9 mouse cellular contexts compared by ENCODE assay signal in genomic region chr5:124049249-124050045, GRCm38 (mm10). TPM values are rescaled to one million over a fixed set of nuclear protein-coding genes. Genes with fewer than 3 reads are reported as not detected.
DNase-seq lines count a peak whose midpoint lies in the region; ATAC-seq and TF ChIP-seq lines count a peak whose summit lies in the region.
"Had no signal": no experiment of that assay in that cellular context is flagged by ENCODE, and none has a peak within 500 bp of the region (broad histone marks: within the 10 kb centered on the region; RNA-seq: fewer than 3 reads in every experiment).

No protein-coding gene starts in this region.

- ATAC-seq in embryonic facial prominence, embryonic 13.5 days (ENCODE audit: insufficient number of reproducible peaks, insufficient read depth, low FRiP score, low TSS enrichment, low read depth), result no peak
- ATAC-seq in intestine, embryonic 16.5 days, result no peak
- no peak for ATAC-seq in neural tube, embryonic 13.5 days (ENCODE audit: low read depth)
- no peak for ATAC-seq in granulocyte monocyte progenitor cell, adult 5-6 weeks (replicated peaks; ENCODE audit: poor library complexity, severe bottlenecking)

- H3K4me3 ChIP-seq in layer of hippocampus, adult 2 months, result no peak overlapping the region
- H3K4me3 ChIP-seq in embryonic facial prominence, embryonic 13.5 days, result no peak overlapping the region
- H3K4me3 ChIP-seq in intestine, embryonic 16.5 days (ENCODE audit: low read length), result no peak overlapping the region
- H3K4me3 ChIP-seq in neural tube, embryonic 13.5 days, result no peak overlapping the region
- H3K4me3 ChIP-seq: myocyte had no signal

- WGBS in embryonic facial prominence, embryonic 13.5 days, result 38% methylated on average over 15 of the region's 15 CpGs
- WGBS in intestine, embryonic 16.5 days, result 66% methylated on average over 15 of the region's 15 CpGs
- WGBS in neural tube, embryonic 13.5 days, result 74% methylated on average over 15 of the region's 15 CpGs

- H3K36me3 ChIP-seq in embryonic facial prominence, embryonic 13.5 days, result no peaks in the 10 kb centered on the region
- H3K36me3 ChIP-seq in intestine, embryonic 16.5 days (ENCODE audit: control insufficient read depth, insufficient read depth, low read length), result no peaks in the 10 kb centered on the region
- no peaks in the 10 kb centered on the region for H3K36me3 ChIP-seq in neural tube, embryonic 13.5 days

- no peak for DNase-seq in layer of hippocampus, adult 2 months (ENCODE audit: low spot score in 2 of 2)
- no peak for DNase-seq in layer of hippocampus, postnatal 36 days
- no peak for DNase-seq in layer of hippocampus, postnatal 25 days (ENCODE audit: extremely low spot score in 1 of 2, low spot score in 1 of 2)
- DNase-seq in adrenal gland, postnatal 14 days, result no peak

- H3K4me1 ChIP-seq in embryonic facial prominence, embryonic 13.5 days, result peaks cover 22% of the 10 kb centered on the region
- H3K4me1 ChIP-seq in intestine, embryonic 16.5 days (ENCODE audit: control insufficient read depth, insufficient read depth, low read length), result peaks cover 19% of the 10 kb centered on the region
- peaks cover 30% of the 10 kb centered on the region for H3K4me1 ChIP-seq in neural tube, embryonic 13.5 days (replicated peaks)

- H3K27ac ChIP-seq in layer of hippocampus, adult 2 months, result peak overlapping the region; percentile 70
- H3K27ac ChIP-seq in embryonic facial prominence, embryonic 13.5 days, result peak overlapping the region; percentile 89
- peak overlapping the region; percentile 82 for H3K27ac ChIP-seq in intestine, embryonic 16.5 days (ENCODE audit: low read length)
- H3K27ac ChIP-seq in neural tube, embryonic 13.5 days (replicated peaks), result peak overlapping the region; percentile 38; the same call in 1 of the 2 replicates

- peak overlapping the region; percentile 47; the same call in 1 of the 2 replicates for H3K9ac ChIP-seq in embryonic facial prominence, embryonic 13.5 days
- peak overlapping the region; percentile 35 for H3K9ac ChIP-seq in intestine, embryonic 16.5 days (ENCODE audit: low read depth, low read length)
- H3K9ac ChIP-seq in neural tube, embryonic 13.5 days, result peak overlapping the region; percentile 26; the same call in 1 of the 2 replicates

- H3K9me3 ChIP-seq in embryonic facial prominence, embryonic 13.5 days, result no peaks in the 10 kb centered on the region
- no peaks in the 10 kb centered on the region for H3K9me3 ChIP-seq in intestine, embryonic 16.5 days (ENCODE audit: control insufficient read depth, low read length)
- no peaks in the 10 kb centered on the region for H3K9me3 ChIP-seq in neural tube, embryonic 13.5 days

- H3K4me2 ChIP-seq in embryonic facial prominence, embryonic 13.5 days, result 0 out of 2 replicates have a peak overlapping the region, but pooled peaks have one; percentile 11
- H3K4me2 ChIP-seq in intestine, embryonic 16.5 days (ENCODE audit: low read depth, low read length), result peak overlapping the region; percentile 10; the same call in 1 of the 2 replicates
- no peak overlapping the region for H3K4me2 ChIP-seq in neural tube, embryonic 13.5 days

- TF ChIP-seq CTCF in layer of hippocampus, adult 2 months (conservative IDR thresholded peaks at IDR 0.05), result no peak

- no peaks in the 10 kb centered on the region for H3K27me3 ChIP-seq in embryonic facial prominence, embryonic 13.5 days
- H3K27me3 ChIP-seq in intestine, embryonic 16.5 days (replicated peaks; ENCODE audit: control insufficient read depth, insufficient read depth, low read length), result no peaks in the 10 kb centered on the region
- H3K27me3 ChIP-seq in neural tube, embryonic 13.5 days, result no peaks in the 10 kb centered on the region

RNA-seq across cellular contexts. Expression of gene Vps37b, which starts 17.4 kb away (rescaled TPM):
- total RNA-seq in layer of hippocampus, adult 2 months (2021), result 10 to 100 TPM; 36.8 to 42.2 TPM
- 10 to 100 TPM; 32.6 to 40.8 TPM for total RNA-seq in layer of hippocampus, postnatal 36 days (2021)
- polyA plus RNA-seq in embryonic facial prominence, embryonic 13.5 days (2015; fragmentation: Nextera tagmentation; extraction: Ambion mirVana), result 39.0 and 46.0 TPM in 2 replicates
- 25.7 and 27.1 TPM in 2 replicates for polyA plus RNA-seq in intestine, embryonic 16.5 days (2015; fragmentation: Nextera tagmentation; extraction: Ambion mirVana)
- polyA plus RNA-seq in neural tube, embryonic 13.5 days (2015; fragmentation: Nextera tagmentation; extraction: Ambion mirVana), result 77.5 and 78.5 TPM in 2 replicates
- 10 to 100 TPM; 41.2 to 47.2 TPM for total RNA-seq in layer of hippocampus, postnatal 25 days (2021)
- total RNA-seq in granulocyte monocyte progenitor cell, adult 5-6 weeks (2014; fragmentation: Nextera tagmentation), result 7.6 and 11.1 TPM in 2 replicates
- 9.5 and 11.6 TPM in 2 replicates for total RNA-seq in granulocyte monocyte progenitor cell, adult 5-6 weeks (2017)
- 65.2 and 85.1 TPM in 2 replicates for total RNA-seq in adrenal gland, postnatal 14 days (2021)

RNA-seq across cellular contexts. Expression of gene Abcb9, which starts 46.2 kb away (rescaled TPM):
- total RNA-seq in layer of hippocampus, adult 2 months (2021), result 10 to 100 TPM; 27.0 to 31.7 TPM
- total RNA-seq in layer of hippocampus, postnatal 36 days (2021), result 10 to 100 TPM; 27.2 to 30.7 TPM
- polyA plus RNA-seq in embryonic facial prominence, embryonic 13.5 days (2015; fragmentation: Nextera tagmentation; extraction: Ambion mirVana), result 1.5 and 2.4 TPM in 2 replicates
- polyA plus RNA-seq in intestine, embryonic 16.5 days (2015; fragmentation: Nextera tagmentation; extraction: Ambion mirVana), result 2.5 and 3.2 TPM in 2 replicates
- 8.1 and 10.3 TPM in 2 replicates for polyA plus RNA-seq in neural tube, embryonic 13.5 days (2015; fragmentation: Nextera tagmentation; extraction: Ambion mirVana)
- 10 to 100 TPM; 29.3 to 33.8 TPM for total RNA-seq in layer of hippocampus, postnatal 25 days (2021)
- total RNA-seq in granulocyte monocyte progenitor cell, adult 5-6 weeks (2014; fragmentation: Nextera tagmentation), result 0.71 and 0.96 TPM in 2 replicates
- 0.73 and 2.7 TPM in 2 replicates for total RNA-seq in granulocyte monocyte progenitor cell, adult 5-6 weeks (2017)
- total RNA-seq in adrenal gland, postnatal 14 days (2021), result 10.5 and 10.6 TPM in 2 replicates

Comparison
In these comparisons a context has a peak if more than half of its experiments do, and no peak if none do; other contexts are left out.
1. H3K27ac ChIP-seq: peak in every context shown above with its lines; median percentile 89 in embryonic facial prominence, embryonic 13.5 days; 82 in intestine, embryonic 16.5 days; 70 in layer of hippocampus, adult 2 months; 38 in neural tube, embryonic 13.5 days.